Mouse (Mus musculus): ENCODE data around the gene Ntm. TPM values are rescaled to one million over a fixed set of nuclear protein-coding genes. Genes with fewer than 3 reads are reported as not detected.

The Ntm gene
- total RNA-seq, 2 experiments from 2014 or later, result 0.33 to 0.95 TPM

DNA sequence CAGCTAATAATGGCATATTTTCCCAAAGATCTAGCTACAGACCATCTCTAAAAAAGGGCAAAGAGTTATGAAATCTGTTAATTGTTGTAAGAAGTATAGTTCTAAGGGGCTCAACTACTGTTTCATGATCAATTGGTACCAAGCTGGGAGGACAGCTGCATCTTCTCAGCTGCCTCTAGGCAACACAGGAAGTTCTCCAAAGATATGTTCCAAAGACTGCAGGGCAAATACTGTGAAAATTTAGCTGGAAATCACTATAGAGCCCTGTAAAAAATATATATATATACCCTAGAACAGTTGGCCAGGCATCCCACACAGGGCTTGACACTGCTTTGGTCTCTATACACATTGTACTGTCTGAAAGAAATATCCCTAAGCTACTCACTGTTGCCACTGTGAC lies 489.5 kb downstream of the Ntm start:
- intact Hi-C loops (cut with DNase I), result no loop called here
- Histone ChIP-seq H3K4me3 (no peak overlapping the region), H3K27ac (no peak overlapping the region)
- no peak for DNase-seq
- no peak for TF ChIP-seq CTCF (IDR thresholded peaks at IDR 0.05)

DNA sequence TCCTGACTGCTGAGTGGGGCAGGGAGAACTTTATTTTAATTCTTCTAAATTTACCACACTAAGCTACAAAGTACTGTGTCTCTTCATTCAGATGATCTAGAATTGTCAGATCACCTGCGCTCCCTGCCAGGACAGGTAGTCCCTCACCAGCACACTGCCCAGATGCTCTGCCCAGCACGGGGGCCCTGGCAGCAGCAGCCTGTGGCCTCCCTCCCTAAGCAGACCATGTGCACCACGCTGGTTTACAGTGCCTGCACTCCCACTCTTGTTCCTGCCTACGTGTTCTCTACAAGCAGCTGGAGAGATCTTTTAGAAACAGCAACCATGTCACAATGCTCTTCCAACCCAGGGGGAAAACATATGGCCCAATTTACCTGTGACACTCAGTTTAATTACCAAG lies 490.7 kb downstream of the Ntm start:
- Histone ChIP-seq H3K27ac (no peak overlapping the region), H3K4me3 (no peak overlapping the region)
- no peak for TF ChIP-seq CTCF (IDR thresholded peaks at IDR 0.05)
- DNase-seq, result no peak
- intact Hi-C loops (cut with DNase I), result no loop called here

DNA sequence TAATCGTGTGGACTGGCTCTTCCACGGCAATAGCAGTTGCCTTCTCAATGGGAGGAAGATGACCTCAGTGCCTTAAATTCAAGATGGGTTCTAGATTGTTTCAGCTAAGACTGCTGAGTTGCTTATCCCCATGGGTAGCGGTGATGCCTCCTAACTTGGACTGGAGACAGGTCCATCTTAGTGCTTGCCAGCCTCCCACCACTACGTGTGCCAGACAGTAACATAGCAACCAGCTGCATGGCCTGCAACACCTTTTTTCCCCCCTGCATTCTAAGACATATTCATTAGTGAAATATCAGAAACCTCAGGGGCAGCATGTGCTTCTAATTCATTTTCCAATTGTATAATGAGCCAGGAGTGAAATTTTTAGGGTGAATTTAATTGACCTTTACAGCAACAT lies 498.2 kb downstream of the Ntm start:
- H3K4me3 ChIP-seq, result no peak overlapping the region
- no peak for DNase-seq
- intact Hi-C loops (cut with DNase I), result no loop called here

DNA sequence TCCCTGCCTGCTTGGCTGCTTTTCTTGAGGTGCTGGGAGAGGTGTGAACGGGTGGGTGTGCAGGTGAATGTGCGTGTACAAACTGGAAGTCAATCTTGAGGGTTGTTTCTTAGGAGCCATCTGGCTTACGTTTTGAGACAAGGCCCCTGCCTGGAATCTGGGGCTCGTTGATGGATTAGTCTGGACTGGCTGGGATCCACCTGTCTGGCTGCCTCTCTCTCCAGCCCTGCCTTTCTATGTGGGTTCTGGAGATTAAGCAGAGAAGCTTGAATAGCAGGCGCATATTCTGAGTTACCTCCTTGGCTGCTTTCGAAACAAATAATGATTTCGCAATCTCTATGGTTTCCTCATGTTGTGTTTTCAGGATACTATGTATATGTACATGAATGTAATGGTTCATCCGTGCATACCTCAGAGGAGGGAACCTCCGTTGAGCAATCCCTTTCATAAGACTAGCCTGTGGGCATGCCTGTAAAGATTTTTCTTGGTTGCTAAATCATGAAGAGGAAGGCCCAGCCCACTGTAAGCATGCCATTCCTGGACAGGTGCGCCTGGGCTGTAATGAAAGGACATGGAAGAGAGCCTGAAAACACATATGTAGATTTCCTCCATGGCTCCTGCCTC lies 499.9 kb downstream of the Ntm start:
- no peak for TF ChIP-seq CTCF (IDR thresholded peaks at IDR 0.05)
- no peak overlapping the region for H3K4me3 ChIP-seq
- DNase-seq, result no peak
- intact Hi-C loops (cut with DNase I), result no loop called here
- H3K27ac ChIP-seq, result no peak overlapping the region

More for the DNA sequence above, 498.2 kb downstream of the Ntm start:
- TF ChIP-seq CTCF (IDR thresholded peaks at IDR 0.05), result no peak
- no peak overlapping the region for H3K27ac ChIP-seq

DNA sequence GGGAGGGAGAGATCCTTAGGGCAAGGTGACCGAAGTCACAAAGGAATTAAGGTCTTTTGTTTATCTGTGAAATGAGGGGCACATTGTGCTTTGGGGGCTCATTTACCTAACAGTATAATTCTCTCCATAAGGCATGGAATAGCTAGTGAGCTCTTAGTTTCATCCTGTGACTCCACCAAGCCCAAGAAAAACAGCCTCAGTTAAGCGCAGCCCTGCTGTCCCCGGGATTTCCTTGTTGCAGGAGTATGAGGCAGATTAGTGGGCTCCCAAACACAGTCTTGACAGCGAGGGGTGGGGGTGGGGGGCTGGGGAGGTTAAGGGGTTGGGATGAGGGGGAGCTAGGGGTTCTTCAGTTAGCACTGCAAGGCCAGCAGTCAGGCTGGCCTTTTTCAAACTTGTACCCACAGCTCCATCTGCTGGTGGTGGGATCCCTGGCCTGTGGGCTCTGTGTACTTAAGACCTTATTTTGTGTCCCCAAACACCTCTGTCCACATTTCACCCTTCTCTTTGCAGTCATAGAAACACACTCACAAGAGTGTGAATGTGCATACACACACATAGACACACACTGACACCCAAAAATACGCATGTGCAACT lies 504.9 kb downstream of the Ntm start:
- Histone ChIP-seq H3K27ac (no peak overlapping the region), H3K4me3 (no peak overlapping the region)
- DNase-seq, result peak; percentile 50
- intact Hi-C loops (cut with DNase I), result no loop called here
- TF ChIP-seq CTCF (IDR thresholded peaks at IDR 0.05), result peak; percentile 69

DNA sequence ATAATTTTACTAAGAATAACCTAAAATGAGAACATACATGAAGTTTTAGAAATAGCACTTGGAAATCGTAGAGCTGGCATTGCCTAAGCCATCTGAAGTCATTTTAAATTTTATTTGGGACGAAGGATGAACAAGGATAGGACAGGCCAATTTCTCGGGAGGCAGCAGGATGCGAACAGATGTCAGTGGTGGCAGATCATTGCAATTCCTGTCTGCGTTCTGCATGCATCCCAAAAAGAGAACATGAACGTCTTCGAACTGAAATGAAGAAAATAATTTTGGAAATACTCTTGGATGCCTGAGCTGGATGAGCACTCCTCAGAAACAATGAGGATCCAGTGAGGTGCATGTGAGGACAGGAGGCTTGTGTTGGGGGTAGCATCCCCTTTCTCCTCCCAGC lies 506.9 kb downstream of the Ntm start:
- no peak for DNase-seq
- H3K27ac ChIP-seq, result no peak overlapping the region
- no peak for TF ChIP-seq CTCF (IDR thresholded peaks at IDR 0.05)
- intact Hi-C loops (cut with DNase I), result no loop called here
- no peak overlapping the region for H3K4me3 ChIP-seq

DNA sequence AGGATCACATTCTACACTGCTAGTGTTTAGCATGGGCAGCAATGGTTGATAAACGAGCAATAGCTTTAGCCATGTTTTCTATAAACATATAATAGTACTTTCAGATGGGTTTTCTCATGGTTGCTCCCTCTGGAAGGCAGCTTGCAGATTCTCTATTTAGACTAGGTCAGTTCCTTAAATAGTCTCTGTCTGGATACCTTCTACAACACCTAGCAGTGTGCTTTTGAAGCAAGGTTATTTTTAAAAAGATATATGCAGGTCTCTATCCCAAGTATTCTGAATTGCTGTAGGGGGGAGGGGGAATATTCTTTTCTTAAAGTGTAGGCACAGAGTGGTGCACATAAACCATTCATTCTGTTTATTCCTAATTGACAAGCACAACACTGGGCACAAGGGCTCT lies 511.7 kb downstream of the Ntm start:
- intact Hi-C loops (cut with DNase I), result no loop called here

DNA sequence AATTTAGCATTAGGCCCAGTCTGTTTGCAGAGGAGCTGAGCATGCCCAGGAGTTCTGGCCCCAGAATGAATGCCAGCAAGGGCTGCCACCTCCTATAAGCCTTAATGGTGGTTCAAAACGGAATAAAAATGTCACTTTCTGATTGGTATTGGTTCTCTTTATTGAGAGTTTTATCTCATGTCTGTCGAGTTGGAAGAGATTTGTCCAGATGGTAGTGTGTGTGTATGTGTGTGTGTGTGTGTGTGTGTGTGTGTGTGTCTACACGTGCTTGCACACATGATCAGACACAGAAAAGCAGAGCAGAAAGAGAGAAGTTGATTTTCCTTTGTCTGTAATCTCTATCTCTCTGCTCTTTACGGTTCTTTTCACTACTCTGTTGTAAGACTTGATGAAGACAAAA lies 518.9 kb downstream of the Ntm start:
- H3K4me3 ChIP-seq, result no peak overlapping the region
- H3K27ac ChIP-seq, result no peak overlapping the region
- intact Hi-C loops (cut with DNase I), result no loop called here
- TF ChIP-seq CTCF (IDR thresholded peaks at IDR 0.05), result no peak
- DNase-seq, result no peak

More for the DNA sequence above, 511.7 kb downstream of the Ntm start:
- no peak overlapping the region for H3K27ac ChIP-seq
- TF ChIP-seq CTCF (IDR thresholded peaks at IDR 0.05), result no peak
- DNase-seq, result no peak
- no peak overlapping the region for H3K4me3 ChIP-seq

DNA sequence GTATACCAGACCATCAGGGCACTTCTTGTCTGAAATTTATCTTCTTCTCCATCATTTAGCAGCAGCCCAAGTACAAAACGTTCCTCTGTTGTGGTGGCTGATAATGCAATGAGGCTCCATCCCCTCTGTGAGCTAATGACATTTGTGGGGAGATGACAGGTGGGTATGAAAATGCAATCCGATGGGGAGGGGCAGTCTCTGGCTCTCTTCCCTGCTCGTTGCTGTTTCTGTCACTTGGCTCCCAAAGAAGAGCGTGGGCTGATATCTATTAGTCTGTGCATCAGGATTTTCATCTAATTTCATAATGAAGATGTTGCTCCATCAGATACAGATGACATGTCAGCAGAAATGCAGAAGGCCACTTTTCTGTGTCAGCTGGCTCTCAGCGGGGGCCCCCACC lies 523.5 kb downstream of the Ntm start:
- TF ChIP-seq CTCF (IDR thresholded peaks at IDR 0.05), result no peak
- intact Hi-C loops (cut with DNase I), result no loop called here

DNA sequence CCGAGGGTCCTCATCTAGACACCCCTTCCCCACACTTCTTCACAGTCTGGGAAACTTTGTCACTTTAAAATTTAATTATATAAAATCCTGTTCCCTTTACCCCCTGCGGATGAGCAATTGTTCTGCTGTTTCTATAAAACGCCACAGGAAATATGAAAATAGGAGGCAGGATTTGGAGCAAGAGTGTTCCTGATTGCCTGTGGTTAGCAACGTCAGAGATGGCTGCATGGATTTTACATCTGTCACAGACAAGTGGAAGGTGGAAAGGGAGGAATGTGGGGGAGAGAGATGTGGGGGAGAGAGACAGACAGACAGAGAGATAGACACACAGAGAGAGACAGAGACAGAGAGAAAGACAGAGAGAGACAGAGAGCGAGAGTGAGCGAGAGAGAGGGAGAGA lies 528.3 kb downstream of the Ntm start:
- intact Hi-C loops (cut with DNase I), result no loop called here
- no peak overlapping the region for H3K4me3 ChIP-seq
- DNase-seq, result no peak

More for the DNA sequence above, 523.5 kb downstream of the Ntm start:
- Histone ChIP-seq H3K4me3 (no peak overlapping the region), H3K27ac (no peak overlapping the region)
- no peak for DNase-seq

DNA sequence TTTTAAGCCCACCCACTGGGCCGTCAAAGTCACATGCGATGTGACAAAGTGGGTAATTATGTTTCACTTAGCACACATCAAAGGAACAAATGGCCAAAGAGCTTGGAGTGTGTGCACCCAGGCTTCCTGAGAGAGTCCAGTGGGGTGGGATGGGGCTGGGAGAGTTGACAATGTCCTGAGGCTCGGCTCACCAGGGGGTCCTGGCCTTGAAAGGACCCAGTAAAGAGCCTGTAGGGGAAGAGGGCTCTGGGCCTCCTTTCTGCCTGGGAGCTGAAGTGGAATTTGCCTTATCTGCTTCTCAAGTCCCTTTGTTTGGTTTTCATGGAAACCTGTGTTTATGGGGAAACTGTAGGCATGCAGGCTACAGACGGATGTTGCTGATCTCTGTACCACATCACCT lies 529.0 kb downstream of the Ntm start:
- Histone ChIP-seq H3K4me3 (no peak overlapping the region), H3K27ac (no peak overlapping the region)
- intact Hi-C loops (cut with DNase I), result no loop called here
- no peak for TF ChIP-seq CTCF (IDR thresholded peaks at IDR 0.05)
- no peak for DNase-seq

More for the DNA sequence above, 528.3 kb downstream of the Ntm start:
- no peak overlapping the region for H3K27ac ChIP-seq
- TF ChIP-seq CTCF (IDR thresholded peaks at IDR 0.05), result no peak

DNA sequence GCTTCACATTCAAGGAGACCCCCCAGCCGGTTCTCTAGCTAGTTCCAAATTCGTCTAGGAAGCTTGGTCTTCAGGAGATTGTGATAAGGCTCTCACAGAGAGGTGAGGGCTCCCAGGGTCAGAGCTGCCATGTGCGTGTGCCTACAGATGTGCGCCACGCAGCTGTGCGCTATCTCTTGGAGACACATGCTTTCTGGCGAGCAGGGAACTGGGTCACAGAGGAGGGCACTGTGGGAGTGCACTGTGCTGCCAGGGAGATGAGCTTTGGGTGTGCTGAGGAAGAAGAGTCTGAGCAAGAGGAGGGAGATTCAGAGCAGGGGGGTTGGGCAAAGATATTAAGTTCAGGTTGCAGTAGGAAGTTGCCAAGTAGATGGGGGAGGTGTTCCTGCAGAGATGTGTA lies 529.8 kb downstream of the Ntm start:
- intact Hi-C loops (cut with DNase I), result no loop called here
- no peak for DNase-seq
- Histone ChIP-seq H3K4me3 (no peak overlapping the region), H3K27ac (no peak overlapping the region)
- TF ChIP-seq CTCF (IDR thresholded peaks at IDR 0.05), result no peak

DNA sequence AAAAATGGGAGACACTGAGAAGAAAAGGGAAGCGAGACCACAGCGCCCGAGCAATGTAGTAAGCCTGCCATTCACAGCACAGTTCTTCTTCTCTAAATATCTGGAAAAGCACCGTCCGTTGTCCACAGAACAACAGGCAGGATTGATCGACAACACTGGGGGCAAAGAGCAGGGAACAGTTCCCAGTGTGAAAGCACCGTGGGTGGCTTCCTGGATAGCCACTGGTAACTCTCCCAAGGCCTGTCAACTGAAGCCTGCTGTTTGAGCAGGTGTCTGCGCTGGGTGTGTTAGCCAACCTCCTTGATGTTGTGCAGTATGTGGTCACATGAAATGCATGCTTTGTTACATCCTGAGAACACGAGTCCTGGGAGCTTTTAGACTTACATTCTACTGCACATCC lies 531.4 kb downstream of the Ntm start:
- intact Hi-C loops (cut with DNase I), result no loop called here
- Histone ChIP-seq H3K4me3 (no peak overlapping the region), H3K27ac (no peak overlapping the region)
- DNase-seq, result no peak
- no peak for TF ChIP-seq CTCF (IDR thresholded peaks at IDR 0.05)

DNA sequence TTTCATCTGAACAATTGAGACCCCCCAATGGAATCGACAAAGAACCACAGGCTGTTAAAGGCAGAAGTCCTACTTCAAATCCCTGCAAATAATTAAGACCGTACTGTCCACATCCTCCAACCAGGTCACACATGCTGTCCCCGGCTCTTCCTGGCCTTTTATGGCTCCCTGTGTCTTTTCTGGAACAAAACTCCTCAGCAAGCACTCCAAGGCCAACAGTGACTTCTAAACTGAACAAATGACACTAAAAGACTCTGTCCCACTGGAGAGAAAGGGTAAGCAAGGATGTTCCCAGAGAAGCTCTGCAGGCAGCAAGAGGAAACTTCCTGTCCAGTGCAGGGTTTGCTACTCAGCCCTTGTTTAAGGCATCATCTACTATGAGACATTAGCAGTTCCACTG lies 532.8 kb downstream of the Ntm start:
- Histone ChIP-seq H3K27ac (no peak overlapping the region), H3K4me3 (no peak overlapping the region)
- DNase-seq, result no peak
- TF ChIP-seq CTCF (IDR thresholded peaks at IDR 0.05), result no peak
- intact Hi-C loops (cut with DNase I), result no loop called here
